Mouse (Mus musculus) embryonic facial prominence, embryonic 13.5 days (tissue): ENCODE results near the gene Foxa2. TPM values are rescaled to one million over a fixed set of nuclear protein-coding genes. Genes with fewer than 3 reads are reported as not detected.

Experiments
- ATAC-seq: fragments of 200-750 bp; cut with Nextera tagmentation; 2 replicates; pipeline ENCODE4 v1.8.0; 2017; ENCODE audit warnings: low read depth; ENCODE audit not compliant: insufficient number of reproducible peaks, insufficient read depth, low FRiP score, low TSS enrichment
- H3K27ac ChIP-seq: fragments of 300-500 bp; sonication (generic); 2 replicates; pipeline ENCODE4 v1.5.1; 2015; ENCODE audit warnings: moderate library complexity, mild to moderate bottlenecking, inconsistent platforms
- H3K27me3 ChIP-seq: fragments of 300-500 bp; sonication (generic); 2 replicates; pipeline ENCODE4 v1.6.1; 2015; ENCODE audit warnings: mild to moderate bottlenecking, inconsistent platforms
- H3K36me3 ChIP-seq: fragments of 300-500 bp; sonication (generic); 2 replicates; pipeline ENCODE4 v1.6.1; 2015; ENCODE audit warnings: mild to moderate bottlenecking, inconsistent platforms
- H3K4me1 ChIP-seq: fragments of 300-500 bp; sonication (generic); 2 replicates; pipeline ENCODE4 v1.6.1; 2015; ENCODE audit warnings: inconsistent platforms
- H3K4me2 ChIP-seq: fragments of 300-500 bp; sonication (generic); 2 replicates; pipeline ENCODE4 v1.6.1; 2015; ENCODE audit warnings: moderate library complexity, mild to moderate bottlenecking, inconsistent platforms
- H3K4me3 ChIP-seq: fragments of 300-500 bp; sonication (generic); 2 replicates; pipeline ENCODE4 v1.5.1; 2015; ENCODE audit warnings: mild to moderate bottlenecking, inconsistent platforms
- H3K9ac ChIP-seq: fragments of 300-500 bp; sonication (generic); 2 replicates; pipeline ENCODE4 v1.6.1; 2015; ENCODE audit warnings: mild to moderate bottlenecking, inconsistent platforms
- H3K9me3 ChIP-seq: fragments of 300-500 bp; sonication (generic); 2 replicates; pipeline ENCODE4 v1.6.1; 2016; ENCODE audit warnings: inconsistent platforms
- WGBS: fragments of 180-500 bp; shearing (Covaris S2); methylation state at CpG from one replicate; pipeline ENCODE4 v1.1.7; 2015; ENCODE audit warnings: mixed read lengths; 5-methylcytosine and 5-hydroxymethylcytosine counted together
- polyA plus RNA-seq: library from polyadenylated mRNA; unstranded; fragments of >200 nt; fragmentation: Nextera tagmentation; extraction: Ambion mirVana; gene quantifications from 2 replicates; pipeline ENCODE4 v1.2.1, GENCODE M21; 2015

Foxa2 gene
- polyA plus RNA-seq, 1 experiment from 2014 or later = 0.17 TPM

GRCm38 (mm10) chr2:148036611-148037160, 10.1 kb downstream of the Foxa2 start:
- 0% methylated on average over 4 of the region's 4 CpGs for WGBS
- H3K9me3 ChIP-seq = no peaks in the 10 kb centered on the region
- no peak overlapping the region for H3K4me2 ChIP-seq
- peaks cover 97% of the 10 kb centered on the region for H3K27me3 ChIP-seq
- H3K9ac ChIP-seq = no peak overlapping the region
- H3K4me1 ChIP-seq = peaks cover 2% of the 10 kb centered on the region; the same call in 1 of the 2 replicates
- no peak overlapping the region for H3K4me3 ChIP-seq
- H3K27ac ChIP-seq = no peak overlapping the region
- ATAC-seq = no peak
- H3K36me3 ChIP-seq = no peaks in the 10 kb centered on the region

GRCm38 (mm10) chr2:148030991-148031675, 15.6 kb downstream of the Foxa2 start:
- Histone ChIP-seq H3K27ac (no peak overlapping the region), H3K4me3 (no peak overlapping the region), H3K36me3 (no peaks in the 10 kb centered on the region), H3K4me1 (no peaks in the 10 kb centered on the region), H3K9me3 (no peaks in the 10 kb centered on the region), H3K27me3 (peaks cover 97% of the 10 kb centered on the region), H3K4me2 (no peak overlapping the region), H3K9ac (no peak overlapping the region)
- no peak for ATAC-seq
- 4% methylated on average over 6 of the region's 6 CpGs for WGBS

- no peak overlapping the region for H3K27ac ChIP-seq
- H3K36me3 ChIP-seq = no peaks in the 10 kb centered on the region
- no peaks in the 10 kb centered on the region for H3K4me1 ChIP-seq
- H3K27me3 ChIP-seq = peaks cover 97% of the 10 kb centered on the region
- WGBS = under 1% methylated on average over 11 of the region's 11 CpGs
- H3K9me3 ChIP-seq = no peaks in the 10 kb centered on the region
- no peak for ATAC-seq
- H3K4me2 ChIP-seq = no peak overlapping the region
- no peak overlapping the region for H3K4me3 ChIP-seq
- H3K9ac ChIP-seq = no peak overlapping the region
Observed at GRCm38 (mm10) chr2:148030613-148030935, 16.2 kb downstream of the Foxa2 start.

GRCm38 (mm10) chr2:148029751-148030612, 16.8 kb downstream of the Foxa2 start:
- H3K36me3 ChIP-seq = no peaks in the 10 kb centered on the region
- H3K27me3 ChIP-seq = peaks cover 97% of the 10 kb centered on the region
- ATAC-seq = no peak
- no peak overlapping the region for H3K4me2 ChIP-seq
- no peak overlapping the region for H3K27ac ChIP-seq
- H3K4me3 ChIP-seq = no peak overlapping the region
- H3K9ac ChIP-seq = no peak overlapping the region
- H3K4me1 ChIP-seq = no peaks in the 10 kb centered on the region
- H3K9me3 ChIP-seq = no peaks in the 10 kb centered on the region
- 1% methylated on average over 21 of the region's 21 CpGs for WGBS

- no peak overlapping the region for H3K9ac ChIP-seq
- no peak overlapping the region for H3K4me2 ChIP-seq
- no peaks in the 10 kb centered on the region for H3K36me3 ChIP-seq
- H3K9me3 ChIP-seq = no peaks in the 10 kb centered on the region
- H3K4me1 ChIP-seq = no peaks in the 10 kb centered on the region
- peaks cover 97% of the 10 kb centered on the region for H3K27me3 ChIP-seq
- no peak overlapping the region for H3K4me3 ChIP-seq
- ATAC-seq = no peak
- 15% methylated on average over 9 of the region's 9 CpGs for WGBS
- H3K27ac ChIP-seq = no peak overlapping the region
Observed at GRCm38 (mm10) chr2:148029050-148029608, 17.6 kb downstream of the Foxa2 start.

GRCm38 (mm10) chr2:148026366-148026765, 20.4 kb downstream of the Foxa2 start:
- Histone ChIP-seq H3K9ac (no peak overlapping the region), H3K27me3 (peaks cover 98% of the 10 kb centered on the region), H3K4me3 (no peak overlapping the region), H3K9me3 (no peaks in the 10 kb centered on the region), H3K4me2 (no peak overlapping the region), H3K4me1 (no peaks in the 10 kb centered on the region), H3K36me3 (no peaks in the 10 kb centered on the region), H3K27ac (no peak overlapping the region)
- WGBS = 72% methylated on average over 1 of the region's 1 CpGs
- ATAC-seq = no peak

- Histone ChIP-seq H3K9me3 (no peaks in the 10 kb centered on the region), H3K27me3 (peaks cover 98% of the 10 kb centered on the region), H3K9ac (no peak overlapping the region), H3K36me3 (no peaks in the 10 kb centered on the region), H3K4me1 (no peaks in the 10 kb centered on the region), H3K4me2 (no peak overlapping the region), H3K27ac (no peak overlapping the region), H3K4me3 (no peak overlapping the region)
- ATAC-seq = no peak
- 14% methylated on average over 2 of the region's 2 CpGs for WGBS
Observed at GRCm38 (mm10) chr2:148025481-148025880, 21.3 kb downstream of the Foxa2 start.

GRCm38 (mm10) chr2:148024268-148024935, 22.4 kb downstream of the Foxa2 start:
- H3K4me1 ChIP-seq = no peaks in the 10 kb centered on the region
- no peak overlapping the region for H3K4me3 ChIP-seq
- H3K9ac ChIP-seq = no peak overlapping the region
- no peak for ATAC-seq
- no peaks in the 10 kb centered on the region for H3K9me3 ChIP-seq
- no peak overlapping the region for H3K4me2 ChIP-seq
- WGBS = 60% methylated on average over 9 of the region's 9 CpGs
- no peak overlapping the region for H3K27ac ChIP-seq
- peaks cover 97% of the 10 kb centered on the region for H3K27me3 ChIP-seq
- no peaks in the 10 kb centered on the region for H3K36me3 ChIP-seq

- no peaks in the 10 kb centered on the region for H3K36me3 ChIP-seq
- ATAC-seq = no peak
- no peak overlapping the region for H3K4me2 ChIP-seq
- WGBS = 4% methylated on average over 12 of the region's 12 CpGs
- no peak overlapping the region for H3K4me3 ChIP-seq
- no peaks in the 10 kb centered on the region for H3K9me3 ChIP-seq
- H3K4me1 ChIP-seq = no peaks in the 10 kb centered on the region
- no peak overlapping the region for H3K27ac ChIP-seq
- no peak overlapping the region for H3K9ac ChIP-seq
- H3K27me3 ChIP-seq = peaks cover 97% of the 10 kb centered on the region
Observed at GRCm38 (mm10) chr2:148023340-148023806, 23.4 kb downstream of the Foxa2 start.

- 11% methylated on average over 5 of the region's 5 CpGs for WGBS
Observed at GRCm38 (mm10) chr2:148021919-148022570, 24.7 kb downstream of the Foxa2 start.

GRCm38 (mm10) chr2:148021016-148021415, 25.8 kb downstream of the Foxa2 start:
- Histone ChIP-seq H3K9me3 (no peaks in the 10 kb centered on the region), H3K4me3 (no peak overlapping the region), H3K4me2 (no peak overlapping the region), H3K27ac (no peak overlapping the region), H3K27me3 (peaks cover 86% of the 10 kb centered on the region), H3K4me1 (no peaks in the 10 kb centered on the region), H3K9ac (no peak overlapping the region), H3K36me3 (no peaks in the 10 kb centered on the region)
- ATAC-seq = no peak
- WGBS = 27% methylated on average over 9 of the region's 9 CpGs

More at GRCm38 (mm10) chr2:148021919-148022570, 24.7 kb downstream of the Foxa2 start:
- no peak overlapping the region for H3K4me2 ChIP-seq
- no peaks in the 10 kb centered on the region for H3K36me3 ChIP-seq
- no peak overlapping the region for H3K9ac ChIP-seq
- H3K4me3 ChIP-seq = no peak overlapping the region
- H3K4me1 ChIP-seq = no peaks in the 10 kb centered on the region
- no peaks in the 10 kb centered on the region for H3K9me3 ChIP-seq
- ATAC-seq = no peak
- H3K27me3 ChIP-seq = peaks cover 94% of the 10 kb centered on the region
- H3K27ac ChIP-seq = no peak overlapping the region
